Mouse (Mus musculus) layer of hippocampus, postnatal 10 days (tissue): ENCODE measurements at regions not wholly inside any gene's neighbourhood (a gene's known extent, or its start where the extent isn't known, plus 50 kb on each side); places are given as distances from the start of the nearest gene placed in this dataset.

Experiments
- DNase-seq, 2 experiments: peaks; one replicate each; pipeline ENCODE4 v3.0.0; 2021; ENCODE audit warnings: low spot score in 2 of 2

DNA sequence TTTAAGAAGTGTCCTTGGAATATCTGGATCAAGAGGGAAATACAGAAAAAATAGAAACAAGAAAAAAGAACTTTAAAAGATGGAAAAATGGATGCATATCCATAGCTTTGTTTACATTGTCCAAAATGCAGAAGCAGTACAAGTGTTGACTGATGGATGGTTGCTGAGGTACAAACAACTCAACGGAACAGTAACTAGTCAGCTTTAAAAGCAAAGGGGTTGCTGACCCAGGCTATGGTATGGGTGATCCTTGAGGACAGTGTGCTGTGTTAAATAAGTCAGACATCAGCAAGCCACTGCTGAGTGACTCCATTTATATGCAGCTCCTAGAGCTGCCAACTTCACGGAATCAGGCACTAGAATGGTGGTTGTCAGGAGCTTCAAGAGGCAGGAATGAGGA, 338.9 kb upstream of the Tmc3 start:
- no peak for DNase-seq

DNA sequence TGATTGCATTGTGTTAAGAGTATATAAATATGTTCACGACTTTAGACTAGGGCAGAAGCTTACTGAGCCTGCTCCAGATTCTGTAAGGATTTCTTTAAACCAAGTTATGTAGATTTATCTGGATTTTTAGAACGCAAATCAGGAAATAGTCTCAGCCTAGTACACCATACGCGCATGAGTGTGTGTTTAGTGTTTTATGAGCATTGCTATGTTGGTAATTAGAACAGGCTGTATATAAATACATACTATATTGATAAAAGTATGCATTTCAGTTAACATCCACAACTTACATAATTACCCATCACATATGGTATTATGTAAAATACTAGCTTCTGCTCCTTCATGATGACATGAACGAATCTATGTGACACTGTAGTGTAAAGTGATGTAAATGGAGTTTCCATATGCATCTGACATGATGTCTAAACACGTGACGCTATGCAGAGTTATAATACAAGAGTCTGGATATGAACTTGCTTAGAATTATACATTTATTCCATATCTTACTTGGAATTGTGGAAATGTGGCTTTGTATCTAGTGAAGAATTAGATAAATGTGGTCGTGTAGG, 332.6 kb upstream of the Tmc3 start:
- DNase-seq: no peak

DNA sequence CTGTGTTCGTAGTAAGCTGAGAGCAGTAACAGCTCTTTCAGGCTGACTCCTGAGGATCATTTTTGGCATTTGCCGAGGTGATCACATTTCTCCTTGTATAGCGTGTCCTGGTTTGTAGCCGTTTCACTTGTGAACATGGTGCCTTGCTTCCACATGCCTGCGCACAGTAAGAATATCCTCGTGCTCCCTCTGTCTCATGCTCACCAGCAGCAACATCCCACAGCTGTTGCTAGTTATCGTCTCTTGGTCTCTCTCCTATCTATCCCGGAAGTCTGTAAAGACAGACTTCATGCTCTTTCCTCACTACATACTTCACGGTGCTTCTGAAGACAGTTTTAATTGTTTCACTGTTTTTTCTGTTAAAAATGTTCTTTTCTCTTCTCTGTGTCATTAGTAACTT, 331.7 kb upstream of the Tmc3 start:
- no peak for DNase-seq

DNA sequence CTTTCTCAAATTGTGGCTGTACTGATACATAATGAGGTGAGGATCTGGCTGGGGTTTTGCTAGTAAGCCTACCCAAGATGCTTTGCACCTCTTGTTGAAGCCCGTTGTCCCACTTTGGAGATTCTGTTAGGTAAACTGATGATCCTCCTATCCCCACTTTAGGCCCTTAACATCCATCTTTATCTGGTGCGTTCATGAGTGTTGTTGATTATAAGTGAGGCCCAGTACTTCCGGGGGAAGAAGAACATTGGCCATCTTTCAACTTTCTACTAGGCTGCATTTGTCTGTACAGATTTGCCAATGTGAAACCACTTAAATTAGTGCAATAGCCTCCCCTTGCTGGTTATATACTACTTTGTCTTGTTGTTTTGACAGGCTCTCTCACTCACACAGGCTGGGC, 331.3 kb upstream of the Tmc3 start:
- no peak for DNase-seq

DNA sequence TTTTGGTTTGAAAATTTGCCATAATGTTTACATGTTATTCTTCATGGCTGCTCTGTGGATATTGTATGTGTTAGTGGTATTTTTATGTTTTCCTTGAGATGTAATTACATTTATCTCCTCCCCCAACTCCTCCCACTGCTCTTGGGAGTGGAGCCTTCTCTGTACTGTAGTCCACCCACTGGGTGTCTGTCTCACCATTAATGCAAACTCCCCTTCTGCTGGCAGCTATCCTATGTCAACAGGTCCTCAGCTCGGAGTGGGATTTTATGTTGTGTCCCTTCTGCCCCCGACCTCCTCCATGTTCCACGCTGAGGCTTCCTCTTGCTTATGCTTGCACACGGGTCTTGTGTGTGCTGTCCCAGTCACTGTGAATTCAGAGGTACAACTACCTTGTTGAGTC, 330.3 kb upstream of the Tmc3 start:
- DNase-seq: no peak

DNA sequence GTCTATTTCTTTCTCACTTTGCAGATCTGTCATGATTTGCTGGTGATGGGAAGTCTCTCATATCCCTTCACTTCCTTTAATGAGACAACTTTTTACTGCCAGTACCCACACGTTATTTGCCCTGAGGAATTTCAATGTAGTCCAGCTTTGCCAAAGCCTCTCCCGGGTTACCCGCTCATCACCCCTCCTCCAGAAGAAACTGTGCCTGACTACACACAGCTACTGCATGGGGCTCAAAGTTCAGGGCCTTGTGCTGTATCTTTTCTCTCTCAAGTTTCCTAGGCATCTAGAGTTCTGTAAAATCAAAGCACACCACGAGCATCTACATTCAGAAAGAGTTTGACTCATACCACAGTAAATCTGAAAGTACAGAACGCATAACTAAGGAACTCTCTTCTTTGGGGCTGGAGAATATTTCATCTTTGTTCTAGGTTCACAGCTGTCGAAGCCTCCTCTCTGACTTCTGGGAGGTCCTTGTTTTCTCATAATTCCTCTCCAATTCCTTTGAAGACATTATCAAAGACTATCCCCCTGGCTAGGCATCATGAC, 328.4 kb upstream of the Tmc3 start:
- no peak for DNase-seq

DNA sequence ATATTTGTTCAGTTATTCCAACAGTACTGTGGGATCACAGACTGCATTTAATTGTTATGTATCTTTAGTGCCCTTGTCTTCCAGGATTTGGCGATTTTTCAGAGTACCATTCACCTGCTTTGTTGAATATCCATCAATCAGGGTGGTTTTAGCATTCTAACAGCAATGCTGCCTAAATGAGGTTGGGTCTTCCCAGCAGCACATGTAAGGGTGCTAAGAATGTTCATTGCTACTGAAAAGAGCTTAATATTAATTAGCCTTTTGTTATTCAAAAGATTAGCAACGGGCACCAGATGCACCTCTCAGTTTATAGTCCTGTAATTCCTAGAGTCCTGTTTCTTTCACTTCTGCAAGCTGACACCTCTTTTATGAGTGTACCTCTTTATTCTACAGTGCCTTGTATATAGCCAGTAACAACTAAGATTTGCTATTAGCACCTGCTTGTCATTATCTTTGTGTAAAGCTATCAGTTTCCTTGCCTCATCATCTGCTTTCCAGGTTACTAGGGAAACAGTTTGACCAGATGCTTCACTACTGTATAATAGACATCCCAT, 326.3 kb upstream of the Tmc3 start:
- no peak for DNase-seq

DNA sequence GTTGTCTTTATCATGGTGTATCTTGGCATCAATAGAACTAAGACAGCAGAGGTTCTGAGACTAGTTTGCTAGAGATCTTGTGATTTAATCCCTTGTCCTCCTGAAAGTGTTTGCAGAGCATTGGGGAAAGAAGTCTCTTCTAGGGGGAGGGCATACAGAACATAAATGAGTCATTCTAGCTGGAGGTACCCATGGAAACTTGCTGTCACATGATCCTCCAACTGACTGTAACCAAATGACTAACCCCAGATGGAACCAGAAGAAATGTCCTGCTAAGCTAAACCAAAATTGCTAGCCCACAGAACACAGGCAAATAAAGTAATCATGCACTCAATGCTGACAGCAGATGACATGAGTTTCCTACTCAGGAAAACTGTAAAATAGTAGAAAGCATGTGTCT, 323.2 kb upstream of the Tmc3 start:
- no peak for DNase-seq

DNA sequence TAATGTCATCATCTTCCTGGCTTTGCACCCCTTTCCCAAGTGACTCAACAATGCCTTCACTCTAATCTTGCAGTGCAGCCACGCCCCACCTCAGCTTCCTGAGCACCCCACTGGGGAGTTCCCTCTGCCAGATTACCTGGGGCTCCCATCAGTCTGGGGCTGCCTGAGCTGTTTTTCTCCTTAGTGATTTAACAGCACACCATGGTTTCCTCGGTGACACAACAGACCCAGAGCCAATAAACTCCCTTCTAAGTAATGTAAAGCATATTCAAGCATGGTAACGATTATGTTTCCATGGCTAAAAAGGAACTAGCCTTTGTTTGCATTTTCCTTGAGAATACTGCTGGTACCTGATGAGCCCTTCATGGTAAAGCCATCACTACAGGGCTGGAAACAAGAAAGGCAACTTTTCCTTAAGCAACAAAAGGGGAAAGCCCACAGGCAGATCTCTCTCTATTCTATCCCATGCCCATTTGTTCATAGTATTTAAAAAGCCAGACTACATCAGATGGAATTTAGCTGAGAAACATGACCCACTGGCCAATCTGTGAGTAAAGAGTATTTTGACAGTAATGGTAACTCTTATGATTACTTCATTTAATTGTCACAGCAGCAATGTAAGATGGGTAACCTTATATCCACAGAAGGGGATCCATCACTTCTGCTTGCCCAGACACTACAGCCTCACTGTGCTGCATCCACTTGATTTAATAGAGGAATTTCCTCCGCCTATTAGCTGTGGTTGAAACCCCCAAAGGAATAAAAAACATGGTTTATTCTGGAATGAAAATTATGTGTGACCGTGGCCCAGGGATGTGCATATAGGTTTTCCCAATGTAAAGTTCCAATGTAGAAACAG, 294.6 kb upstream of the Tmc3 start:
- DNase-seq: no peak

DNA sequence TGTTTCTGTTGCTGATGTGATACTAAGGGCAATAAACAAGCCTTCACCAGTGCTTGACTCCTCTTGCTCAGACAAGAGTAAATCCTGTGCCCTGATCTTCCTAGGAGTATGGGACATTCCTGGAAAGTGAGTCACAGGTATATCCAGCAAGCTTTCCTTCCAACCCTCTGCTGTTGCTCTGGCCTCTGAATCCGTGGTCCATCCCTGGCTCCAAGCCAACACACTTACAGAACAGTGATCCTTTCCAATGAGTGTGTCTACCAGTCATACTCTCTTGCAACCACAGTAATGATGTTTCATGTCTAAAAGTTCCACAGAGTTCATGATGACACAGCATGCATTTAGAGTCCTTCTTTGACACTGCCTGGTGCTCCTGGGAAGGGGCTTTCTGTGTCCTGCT, 277.6 kb upstream of the Tmc3 start:
- DNase-seq: no peak

DNA sequence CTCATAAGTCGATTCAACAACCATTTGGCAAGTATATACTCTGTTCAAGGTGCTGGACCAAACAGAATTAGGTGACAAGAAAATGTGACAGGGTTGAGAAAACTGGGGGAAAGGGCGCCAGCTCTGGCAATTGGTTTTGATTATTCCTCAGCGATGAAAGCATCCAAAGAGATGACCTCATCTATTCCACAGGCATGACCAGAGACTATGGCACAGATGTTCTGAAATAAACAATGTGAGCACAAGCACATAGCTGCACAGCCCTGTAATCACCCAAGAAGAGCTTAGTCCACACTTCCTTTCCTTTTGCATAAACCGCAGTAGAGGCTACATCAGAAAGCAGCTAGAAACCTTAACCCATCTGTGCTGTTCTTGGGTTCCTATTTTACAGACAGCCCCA, 272.6 kb upstream of the Tmc3 start:
- no peak for DNase-seq

DNA sequence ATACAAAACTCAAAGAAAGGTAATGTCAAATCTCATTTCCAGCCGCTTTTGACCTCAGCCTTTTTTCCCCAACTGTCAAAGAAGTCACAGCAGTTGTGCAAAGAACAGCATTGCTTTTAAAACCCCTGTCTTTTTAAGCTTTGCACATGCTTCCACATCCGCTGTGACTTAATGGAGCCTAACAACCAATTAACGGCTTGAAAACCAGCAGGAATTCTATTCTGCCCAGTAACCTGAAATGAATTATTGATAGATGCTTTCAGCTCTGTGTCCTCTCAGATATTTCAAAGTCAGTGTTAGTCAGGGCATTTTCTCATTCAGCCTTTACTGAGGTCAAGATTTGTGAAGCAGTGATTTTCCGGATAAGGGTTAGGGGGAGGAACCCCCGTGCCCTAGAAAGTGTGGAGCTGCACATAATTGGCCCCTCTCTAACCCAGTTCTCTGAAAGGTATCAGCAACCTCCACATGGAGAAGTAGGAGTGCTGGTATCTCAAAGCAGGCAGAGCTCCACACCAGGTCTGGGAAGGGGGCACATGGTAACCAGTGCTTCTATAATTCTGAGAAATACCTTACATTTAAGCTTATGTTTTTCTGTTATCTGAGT, 254.8 kb upstream of the Tmc3 start:
- no peak for DNase-seq

DNA sequence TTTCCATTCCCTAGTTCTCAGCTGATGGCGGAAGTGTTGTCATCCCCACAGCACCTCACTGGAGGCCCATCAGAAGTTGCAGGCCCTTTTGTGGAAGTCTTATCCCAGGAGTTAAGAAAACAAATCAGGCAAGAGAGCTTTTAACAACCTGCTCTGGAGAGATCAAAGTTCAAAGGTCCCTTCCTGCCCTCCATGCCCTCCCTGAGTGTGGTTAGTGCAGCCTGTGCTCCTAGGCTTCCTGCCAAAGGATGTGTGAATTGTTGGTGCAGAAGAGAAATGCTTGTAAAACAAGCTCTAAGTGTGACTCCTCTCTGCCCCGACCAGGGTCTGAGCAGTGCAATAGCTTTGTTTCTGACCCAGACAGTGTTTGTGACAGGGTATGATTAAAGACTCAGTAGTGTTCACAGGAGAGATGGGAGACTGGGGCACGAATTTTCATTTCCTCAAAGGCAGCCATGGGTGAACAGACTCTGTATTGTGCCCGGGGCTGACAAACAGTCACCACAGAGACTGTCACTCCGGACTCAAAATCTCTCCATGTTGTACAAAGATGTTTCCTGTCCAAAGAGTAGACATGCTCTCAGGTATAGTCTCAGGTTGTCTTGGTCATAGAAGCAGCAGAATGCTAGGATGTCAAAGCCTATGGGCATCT, 237.5 kb upstream of the Tmc3 start:
- DNase-seq: no peak

DNA sequence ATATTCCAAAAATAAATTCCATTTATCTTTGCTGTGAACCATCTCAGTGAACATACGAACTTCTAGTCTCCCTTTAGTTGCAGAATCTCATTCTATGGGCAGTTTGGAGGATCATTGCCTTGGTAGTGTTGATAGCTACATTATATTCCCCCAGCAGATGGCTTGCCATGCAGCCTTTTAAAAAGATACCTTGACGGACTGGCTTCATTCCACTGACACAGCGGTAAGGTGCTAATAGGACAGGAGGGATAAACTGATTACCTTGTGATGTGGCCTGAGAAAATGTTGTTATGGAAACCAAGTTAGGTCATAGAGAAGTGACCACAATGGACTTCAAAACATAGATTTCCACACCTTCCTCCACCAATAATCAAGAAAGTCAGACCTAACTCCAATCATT, 215.5 kb upstream of the Tmc3 start:
- DNase-seq: no peak

DNA sequence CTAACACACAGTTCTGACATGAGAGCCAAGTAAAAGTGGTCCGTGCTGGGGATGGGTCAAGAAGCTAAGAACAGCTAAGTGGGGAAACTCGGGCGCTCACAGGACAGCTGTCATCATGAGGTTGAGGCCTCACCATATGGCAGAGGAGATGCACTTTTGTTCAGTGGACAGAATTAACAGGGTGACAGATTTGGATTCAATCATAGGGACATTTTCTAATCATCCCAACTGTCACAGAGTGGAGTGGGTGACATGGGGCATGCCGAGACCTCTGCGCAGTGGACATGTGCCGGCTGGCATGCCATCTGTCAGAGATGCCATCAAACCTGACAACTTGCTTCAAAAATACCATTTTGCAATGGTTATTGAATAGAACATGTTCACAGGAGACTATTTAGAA, 215.1 kb upstream of the Tmc3 start:
- no peak for DNase-seq

DNA sequence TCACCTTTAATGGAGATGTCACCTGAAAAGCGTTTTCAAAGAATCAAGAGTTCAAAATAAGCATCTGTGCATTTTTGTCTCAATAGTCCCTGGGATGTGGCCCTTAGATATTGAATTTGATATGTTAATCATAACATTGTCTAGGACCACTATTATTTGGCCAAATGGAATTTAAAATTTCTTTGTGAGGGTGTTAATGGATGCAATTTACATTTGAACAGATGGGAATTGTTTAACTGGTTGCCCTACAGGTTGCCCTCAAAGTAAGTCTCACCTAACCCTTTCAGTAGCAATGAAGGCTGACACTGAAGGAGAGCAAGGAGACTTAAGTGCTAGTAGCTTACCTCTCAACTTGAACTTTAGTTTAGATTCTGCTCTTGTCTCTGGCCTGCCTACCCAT, 207.9 kb upstream of the Tmc3 start:
- no peak for DNase-seq

DNA sequence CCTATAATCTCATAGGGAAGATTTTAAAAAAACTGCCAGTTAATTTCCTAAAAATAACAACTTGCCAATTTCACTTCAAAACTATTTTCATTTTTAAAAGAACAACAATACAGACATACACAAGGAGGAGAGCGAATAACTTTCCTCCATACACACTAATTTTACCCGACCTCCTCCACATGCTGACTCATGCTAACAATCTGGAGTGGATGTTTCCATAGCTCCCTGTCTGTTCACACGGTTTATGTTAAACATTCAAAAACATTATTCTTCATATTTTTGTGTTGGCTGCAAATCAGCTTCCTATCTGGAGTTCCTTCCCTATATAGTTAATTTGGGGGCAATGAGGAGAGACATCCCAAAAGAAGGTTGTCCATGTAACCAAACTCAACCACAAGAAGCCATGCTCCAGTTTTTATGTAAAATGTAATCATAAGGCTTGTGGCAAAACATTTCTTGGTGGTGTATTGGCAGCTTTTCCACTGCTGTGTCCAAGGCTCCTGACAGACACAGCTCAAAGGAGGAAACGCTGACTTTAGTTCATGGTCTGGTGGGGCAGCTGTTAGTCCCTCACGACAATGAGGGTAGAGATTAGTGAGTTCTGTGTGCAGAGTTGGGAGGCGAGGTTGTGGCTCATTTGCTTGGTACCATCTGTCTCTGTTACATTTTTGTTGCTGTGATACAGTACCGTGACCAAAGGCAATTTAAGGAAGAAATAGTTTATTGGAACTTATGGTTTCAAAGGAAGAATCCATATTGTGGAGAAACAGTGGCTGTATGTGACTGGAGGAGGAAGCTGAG, 203.1 kb upstream of the Tmc3 start:
- DNase-seq: peak; percentile 9 to 12

DNA sequence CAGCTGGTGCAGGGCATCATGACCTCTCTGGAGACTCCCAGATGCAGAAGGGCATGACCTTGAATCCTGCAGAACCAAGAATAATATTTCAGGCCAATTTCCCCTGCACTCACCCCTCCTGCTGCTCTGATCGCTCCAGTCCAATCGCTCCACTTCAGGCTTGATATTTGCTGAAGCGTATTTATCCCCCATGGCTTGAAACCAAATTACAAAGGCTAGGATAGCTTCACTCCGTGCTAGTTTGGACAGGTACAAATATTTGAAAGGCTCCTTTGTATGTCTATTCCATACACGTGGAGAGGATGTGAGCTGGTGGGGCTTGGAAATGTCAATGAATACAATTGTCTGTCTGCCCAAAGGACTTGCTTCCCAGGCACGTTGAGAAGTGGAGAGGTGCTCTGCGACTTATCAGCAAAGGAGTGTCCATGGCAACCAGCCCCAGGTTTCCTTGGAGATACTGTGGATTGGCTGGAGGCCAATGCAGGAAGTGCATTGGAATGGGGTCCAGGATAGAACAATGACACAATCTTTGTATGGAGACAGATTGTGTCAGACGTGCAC, 201.8 kb upstream of the Tmc3 start:
- peak; percentile 61 to 72 for DNase-seq

DNA sequence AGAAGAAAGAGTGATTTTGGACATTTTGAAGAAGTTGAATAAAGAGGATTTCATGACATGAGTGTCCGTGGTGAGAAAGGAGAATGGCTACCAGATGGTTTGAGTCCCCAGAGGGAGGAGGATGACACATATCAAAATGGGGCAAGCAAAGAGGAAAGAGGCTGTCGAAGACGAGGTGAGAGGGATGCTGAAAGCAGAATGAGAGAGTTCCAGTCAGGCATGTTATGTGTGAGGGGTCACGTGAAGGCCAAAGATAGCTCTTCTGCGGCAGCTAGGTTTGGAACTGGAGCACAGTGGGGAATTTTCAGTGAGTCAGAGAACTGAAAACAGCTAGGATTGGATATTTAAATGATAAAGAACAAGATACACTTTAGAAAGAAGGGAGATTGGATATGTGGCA, 193.3 kb upstream of the Tmc3 start:
- DNase-seq: no peak

DNA sequence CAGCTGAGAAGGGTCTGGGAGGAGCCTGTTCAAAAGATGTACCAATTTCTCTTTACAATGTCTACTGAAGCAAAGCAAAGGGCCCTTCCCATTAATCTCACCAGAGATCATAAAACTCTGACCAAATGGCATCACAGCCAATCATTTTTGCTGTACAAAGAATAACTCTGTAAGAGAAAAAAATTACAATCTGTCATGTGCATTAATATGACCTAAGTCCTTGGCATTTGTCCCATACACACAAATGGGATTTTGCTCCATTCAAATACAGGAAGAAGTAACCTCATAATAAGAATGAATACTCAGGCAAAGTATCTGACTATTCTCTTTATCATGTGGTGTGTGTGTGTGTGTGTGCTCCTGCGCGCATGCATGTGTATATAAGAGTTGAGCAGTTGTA, 192.5 kb upstream of the Tmc3 start:
- DNase-seq: no peak

DNA sequence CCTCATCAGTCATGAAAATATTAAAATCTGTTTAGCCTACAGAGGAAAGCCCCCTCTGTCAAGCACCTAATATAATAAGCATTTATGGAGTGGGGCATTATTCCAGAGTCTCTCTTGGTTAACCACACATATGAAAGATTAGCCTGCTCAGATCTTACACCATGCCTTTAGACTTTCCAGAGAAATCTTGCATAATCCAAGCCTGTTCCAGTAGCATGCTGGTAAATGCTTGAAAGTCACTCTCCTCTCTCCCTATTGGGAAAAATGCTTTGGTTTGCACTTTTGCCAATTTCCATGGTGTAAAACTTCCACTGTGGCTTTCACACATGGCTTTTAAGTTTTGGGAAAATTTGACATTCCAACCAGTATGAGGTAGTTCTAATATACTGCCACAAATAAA, 192.1 kb upstream of the Tmc3 start:
- no peak for DNase-seq
